Mouse (Mus musculus): ENCODE measurements around the gene Glra1. TPM values are rescaled to one million over a fixed set of nuclear protein-coding genes. Genes with fewer than 3 reads are reported as not detected.

Gene Glra1
- polyA plus RNA-seq, 1 experiment from 2014 or later: not detected

- Histone ChIP-seq H3K4me3 (replicated peaks) (no peak overlapping the region), H3K4me1 (no peaks in the 10 kb centered on the region), H3K36me3 (no peaks in the 10 kb centered on the region), H3K27me3 (no peaks in the 10 kb centered on the region), H3K9ac (no peak overlapping the region), H3K4me2 (no peak overlapping the region), H3K27ac (no peak overlapping the region), H3K9me3 (replicated peaks) (no peaks in the 10 kb centered on the region)
- no peak for ATAC-seq (replicated peaks; ENCODE audit: low FRiP score)
- WGBS: 68% methylated on average over 2 of the region's 2 CpGs
These were observed 33.6 kb downstream of the Glra1 start for GRCm38 (mm10) chr11:55574397-55574796.

DNA sequence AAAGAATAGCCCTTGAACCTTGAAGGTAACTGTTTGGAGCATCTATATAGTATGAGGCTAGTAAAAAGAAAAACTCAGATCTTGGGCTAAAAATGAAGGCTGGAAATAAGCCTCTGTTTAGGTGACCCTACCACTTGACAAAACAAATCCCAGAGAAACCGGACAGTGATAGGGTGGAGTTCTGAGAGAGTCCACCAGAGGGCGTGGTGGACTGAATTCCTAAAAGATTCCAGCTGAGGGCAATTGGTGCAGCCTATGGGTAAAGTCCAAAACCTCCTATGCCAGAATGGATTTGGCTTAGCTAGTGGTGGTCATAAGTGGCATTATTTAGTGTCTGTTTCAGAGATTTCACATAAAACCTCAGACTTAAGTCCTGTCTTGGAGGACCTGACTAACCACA is 36.9 kb downstream of the Glra1 start:
- 0 out of 2 replicates have a peak, but pooled peaks cover 2% of the 10 kb centered on the region for H3K4me1 ChIP-seq
- H3K9me3 ChIP-seq (replicated peaks): no peaks in the 10 kb centered on the region
- 21% methylated on average over 2 of the region's 2 CpGs for WGBS
- H3K4me3 ChIP-seq (replicated peaks): no peak overlapping the region
- no peak overlapping the region for H3K4me2 ChIP-seq
- no peak overlapping the region for H3K9ac ChIP-seq
- H3K36me3 ChIP-seq: no peaks in the 10 kb centered on the region
- no peak for ATAC-seq (replicated peaks; ENCODE audit: low FRiP score)
- H3K27me3 ChIP-seq: no peaks in the 10 kb centered on the region
- H3K27ac ChIP-seq: no peak overlapping the region

- H3K4me2 ChIP-seq: no peak overlapping the region
- H3K36me3 ChIP-seq: no peaks in the 10 kb centered on the region
- 0 out of 2 replicates have a peak, but pooled peaks cover 2% of the 10 kb centered on the region for H3K4me1 ChIP-seq
- H3K27ac ChIP-seq: no peak overlapping the region
- 45% methylated on average over 9 of the region's 9 CpGs for WGBS
- H3K9me3 ChIP-seq (replicated peaks): no peaks in the 10 kb centered on the region
- H3K9ac ChIP-seq: no peak overlapping the region
- ATAC-seq (replicated peaks; ENCODE audit: low FRiP score): no peak
- H3K27me3 ChIP-seq: no peaks in the 10 kb centered on the region
- no peak overlapping the region for H3K4me3 ChIP-seq (replicated peaks)
These were observed 41.5 kb downstream of the Glra1 start for GRCm38 (mm10) chr11:55566309-55567099.

GRCm38 (mm10) chr11:55545690-55546089 is 62.3 kb downstream of the Glra1 start:
- Histone ChIP-seq H3K9ac (no peak overlapping the region), H3K4me3 (replicated peaks) (no peak overlapping the region), H3K4me2 (no peak overlapping the region), H3K9me3 (replicated peaks) (no peaks in the 10 kb centered on the region), H3K27ac (no peak overlapping the region), H3K4me1 (no peaks in the 10 kb centered on the region), H3K36me3 (no peaks in the 10 kb centered on the region), H3K27me3 (no peaks in the 10 kb centered on the region)
- 74% methylated on average over 1 of the region's 1 CpGs for WGBS
- no peak for ATAC-seq (replicated peaks; ENCODE audit: low FRiP score)

DNA sequence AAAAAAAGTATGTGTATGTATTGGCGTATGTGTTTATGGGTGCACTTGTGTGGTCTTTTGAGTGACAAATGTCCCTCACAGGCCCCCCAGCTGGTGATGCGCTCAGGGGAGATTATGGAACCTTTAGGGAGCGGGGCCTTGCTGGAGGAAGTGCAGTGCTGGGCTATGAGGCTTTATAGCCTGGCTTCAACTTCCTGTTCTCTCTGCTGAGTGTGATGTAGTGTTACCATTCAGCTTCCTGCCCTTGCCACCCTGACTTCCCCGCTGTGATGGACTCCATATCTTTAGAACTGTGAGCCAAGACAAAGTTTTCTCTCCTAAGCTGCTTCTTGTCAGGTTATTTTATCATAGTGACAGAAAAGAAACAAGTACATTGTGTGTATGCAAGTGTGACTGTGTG is 65.3 kb downstream of the Glra1 start:
- WGBS: 68% methylated on average over 4 of the region's 4 CpGs
- H3K4me3 ChIP-seq (replicated peaks): no peak overlapping the region
- H3K4me1 ChIP-seq: no peaks in the 10 kb centered on the region
- no peak overlapping the region for H3K27ac ChIP-seq
- no peaks in the 10 kb centered on the region for H3K9me3 ChIP-seq (replicated peaks)
- H3K9ac ChIP-seq: no peak overlapping the region
- ATAC-seq (replicated peaks; ENCODE audit: low FRiP score): no peak
- no peaks in the 10 kb centered on the region for H3K36me3 ChIP-seq
- no peaks in the 10 kb centered on the region for H3K27me3 ChIP-seq
- no peak overlapping the region for H3K4me2 ChIP-seq

DNA sequence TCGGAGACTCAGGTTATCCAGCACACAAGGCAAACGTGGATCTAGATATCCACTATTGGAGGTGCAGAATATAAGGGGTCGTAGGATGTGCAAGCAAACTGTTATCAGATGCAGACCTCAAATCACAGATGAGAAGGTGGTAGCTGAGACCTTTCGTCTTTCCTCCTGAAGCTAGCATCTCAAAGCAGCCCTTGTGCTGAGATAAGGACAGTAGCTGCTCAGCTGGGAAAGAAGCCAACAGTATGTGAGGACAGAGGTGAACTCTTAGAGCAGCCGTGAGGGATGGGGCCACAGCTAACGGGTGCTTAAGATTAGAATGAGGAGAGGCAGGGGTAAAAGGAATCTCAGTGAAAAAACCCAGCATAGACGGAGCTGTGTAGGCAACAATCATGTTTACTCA is 65.9 kb downstream of the Glra1 start:
- Histone ChIP-seq H3K4me1 (no peaks in the 10 kb centered on the region), H3K4me2 (no peak overlapping the region), H3K9ac (no peak overlapping the region), H3K9me3 (replicated peaks) (no peaks in the 10 kb centered on the region), H3K4me3 (replicated peaks) (no peak overlapping the region), H3K27ac (no peak overlapping the region), H3K36me3 (no peaks in the 10 kb centered on the region), H3K27me3 (no peaks in the 10 kb centered on the region)
- no peak for ATAC-seq (replicated peaks; ENCODE audit: low FRiP score)
- 68% methylated on average over 7 of the region's 7 CpGs for WGBS

GRCm38 (mm10) chr11:55534766-55535165 is 73.2 kb downstream of the Glra1 start:
- Histone ChIP-seq H3K27ac (no peak overlapping the region), H3K27me3 (no peaks in the 10 kb centered on the region), H3K4me1 (peaks cover 7% of the 10 kb centered on the region), H3K9ac (no peak overlapping the region), H3K4me2 (no peak overlapping the region), H3K36me3 (no peaks in the 10 kb centered on the region), H3K4me3 (replicated peaks) (no peak overlapping the region), H3K9me3 (replicated peaks) (no peaks in the 10 kb centered on the region)
- 0 out of 2 replicates have a peak, but pooled peaks have one; percentile 18 for ATAC-seq (replicated peaks; ENCODE audit: low FRiP score)
- whole genome bisulfite sequencing: 23% methylated on average over 2 of the region's 2 CpGs

DNA sequence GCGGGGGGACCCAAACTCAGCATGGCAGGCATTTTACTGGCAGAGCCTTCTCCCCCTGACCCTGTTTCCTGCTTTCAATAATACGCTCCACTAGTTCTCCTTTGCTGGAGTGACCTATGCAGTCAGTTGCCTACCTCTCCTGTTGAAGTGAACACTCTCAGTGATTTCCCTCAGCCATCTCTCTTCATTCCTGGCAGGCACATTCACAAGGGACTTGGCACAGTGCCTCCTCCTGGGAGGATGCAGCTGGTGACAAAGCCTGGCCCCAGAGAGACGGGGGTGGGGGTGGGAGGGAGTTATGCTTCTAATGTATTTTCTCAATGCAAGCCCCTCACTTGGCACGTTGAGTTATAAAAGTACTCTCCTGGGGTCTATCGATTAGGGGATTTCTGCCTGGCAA is 74.6 kb downstream of the Glra1 start:
- 58% methylated on average over 5 of the region's 5 CpGs for WGBS
- Histone ChIP-seq H3K27me3 (no peaks in the 10 kb centered on the region), H3K4me2 (no peak overlapping the region), H3K4me3 (replicated peaks) (no peak overlapping the region), H3K9me3 (replicated peaks) (no peaks in the 10 kb centered on the region), H3K27ac (no peak overlapping the region), H3K4me1 (peaks cover 7% of the 10 kb centered on the region), H3K36me3 (no peaks in the 10 kb centered on the region), H3K9ac (no peak overlapping the region)
- ATAC-seq (replicated peaks; ENCODE audit: low FRiP score): no peak

DNA sequence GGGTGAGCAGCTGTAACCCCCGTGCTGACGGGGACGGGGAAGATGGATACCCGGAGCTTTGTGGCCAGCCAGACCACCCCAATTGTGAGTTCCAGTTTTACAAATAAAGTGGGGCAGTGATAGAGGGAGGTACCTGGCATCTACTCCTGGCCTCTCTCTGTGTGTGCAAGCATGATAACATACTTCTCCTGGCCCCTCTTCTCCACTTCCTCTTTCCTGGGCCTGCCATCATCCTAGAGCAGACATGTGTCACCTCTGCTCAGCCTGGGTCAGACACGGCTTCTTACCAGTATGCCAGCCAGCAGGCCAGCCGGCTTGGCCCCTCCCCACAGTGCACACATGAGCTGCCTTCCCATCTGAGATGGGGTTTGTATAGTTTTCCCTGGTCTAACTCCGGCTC is 77.3 kb downstream of the Glra1 start:
- Histone ChIP-seq H3K4me2 (no peak overlapping the region), H3K4me3 (replicated peaks) (no peak overlapping the region), H3K36me3 (no peaks in the 10 kb centered on the region), H3K9ac (no peak overlapping the region), H3K4me1 (peaks cover 7% of the 10 kb centered on the region), H3K27ac (no peak overlapping the region), H3K9me3 (replicated peaks) (no peaks in the 10 kb centered on the region), H3K27me3 (no peaks in the 10 kb centered on the region)
- 82% methylated on average over 7 of the region's 7 CpGs for WGBS
- no peak for ATAC-seq (replicated peaks; ENCODE audit: low FRiP score)

- Histone ChIP-seq H3K4me3 (replicated peaks) (no peak overlapping the region), H3K9me3 (replicated peaks) (no peaks in the 10 kb centered on the region), H3K36me3 (no peaks in the 10 kb centered on the region), H3K4me2 (no peak overlapping the region), H3K4me1 (no peaks in the 10 kb centered on the region), H3K27ac (no peak overlapping the region), H3K9ac (no peak overlapping the region), H3K27me3 (no peaks in the 10 kb centered on the region)
- ATAC-seq (replicated peaks; ENCODE audit: low FRiP score): 0 out of 2 replicates have a peak, but pooled peaks have one; percentile 33
- 2% methylated on average over 9 of the region's 9 CpGs for WGBS
These were observed 89.0 kb downstream of the Glra1 start for GRCm38 (mm10) chr11:55518806-55519674.

DNA sequence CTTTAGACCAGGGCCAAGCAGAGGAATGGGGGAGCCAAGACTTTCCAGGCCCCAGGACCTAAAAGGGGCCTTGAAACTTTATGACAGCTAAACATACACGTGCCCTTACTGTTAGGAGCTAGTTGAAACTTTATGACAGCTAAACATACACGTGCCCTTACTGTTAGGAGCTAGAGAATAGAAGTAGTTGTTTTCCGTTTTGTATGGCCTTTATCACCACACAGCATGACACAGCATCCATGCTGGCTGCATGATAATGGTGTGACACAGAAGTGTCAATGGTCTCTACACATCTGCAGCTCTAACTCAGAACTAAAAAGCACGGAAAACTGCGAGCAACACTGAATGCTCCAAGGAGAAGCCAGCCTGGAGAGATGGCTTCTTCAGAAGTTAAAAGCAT is 90.3 kb downstream of the Glra1 start:
- Histone ChIP-seq H3K36me3 (no peaks in the 10 kb centered on the region), H3K9ac (no peak overlapping the region), H3K27me3 (no peaks in the 10 kb centered on the region), H3K27ac (no peak overlapping the region), H3K4me3 (replicated peaks) (no peak overlapping the region), H3K4me2 (no peak overlapping the region), H3K4me1 (no peaks in the 10 kb centered on the region), H3K9me3 (replicated peaks) (no peaks in the 10 kb centered on the region)
- no peak for ATAC-seq (replicated peaks; ENCODE audit: low FRiP score)
- whole genome bisulfite sequencing: 76% methylated on average over 5 of the region's 5 CpGs

DNA sequence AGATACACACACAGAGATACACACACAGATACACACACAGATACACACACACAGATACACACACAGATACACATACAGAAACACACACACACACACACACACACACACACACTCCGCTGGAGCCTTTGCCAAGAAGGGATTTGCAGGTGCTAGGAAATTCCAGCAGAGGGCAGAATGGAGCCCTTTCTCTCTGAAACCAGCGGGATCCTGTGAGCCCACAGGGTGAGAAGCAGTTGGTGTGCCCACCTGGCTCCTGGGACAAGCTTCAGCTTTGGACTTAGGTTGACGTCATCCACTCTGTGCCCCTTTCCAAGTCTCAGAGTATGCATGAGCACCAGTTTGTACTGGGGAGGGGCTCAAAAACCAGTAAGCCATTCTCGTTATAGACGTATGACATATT is 96.6 kb downstream of the Glra1 start:
- ATAC-seq (replicated peaks; ENCODE audit: low FRiP score): no peak
- no peak overlapping the region for H3K4me2 ChIP-seq
- H3K4me3 ChIP-seq (replicated peaks): no peak overlapping the region
- no peaks in the 10 kb centered on the region for H3K4me1 ChIP-seq
- H3K9me3 ChIP-seq (replicated peaks): no peaks in the 10 kb centered on the region
- 50% methylated on average over 5 of the region's 5 CpGs for WGBS
- no peaks in the 10 kb centered on the region for H3K36me3 ChIP-seq
- H3K27ac ChIP-seq: no peak overlapping the region
- H3K9ac ChIP-seq: no peak overlapping the region
- no peaks in the 10 kb centered on the region for H3K27me3 ChIP-seq
